Mouse (Mus musculus) heart, adult 8-10 months (tissue): ENCODE measurements around the gene Sugp1. TPM values are rescaled to one million over a fixed set of nuclear protein-coding genes. Genes with fewer than 3 reads are reported as not detected.

Experiments used
- DNase-seq: peaks from one replicate; pipeline ENCODE4 v3.0.0; 2022; ENCODE audit warnings: low spot score
- microRNA-seq: library from miRNA; unstranded; fragments of <30 nt; microRNA quantifications from one replicate; pipeline ENCODE4 v1.2.0, GENCODE M21; 2022
- total RNA-seq, 4 experiments: library from RNA; stranded (reverse); gene quantifications; 2 replicates each; pipeline ENCODE4 v1.2.4; 2022

Sugp1 gene
- total RNA-seq, 4 experiments from 2014 or later, result 17.0 to 21.6 (median 19.1) TPM

GRCm38 (mm10) chr8:70111192-70111795, 68.7 kb downstream of the Sugp1 start:
- no peak for DNase-seq

GRCm38 (mm10) chr8:70112401-70113016, 69.9 kb downstream of the Sugp1 start:
- DNase-seq, result no peak

GRCm38 (mm10) chr8:70114488-70114887, 71.9 kb downstream of the Sugp1 start:
- no peak for DNase-seq

GRCm38 (mm10) chr8:70114892-70115291, 72.3 kb downstream of the Sugp1 start:
- no peak for DNase-seq

- no peak for DNase-seq
Measured at GRCm38 (mm10) chr8:70117611-70118010, 75.0 kb downstream of the Sugp1 start.

GRCm38 (mm10) chr8:70118726-70119700, 76.4 kb downstream of the Sugp1 start:
- no peak for DNase-seq

- DNase-seq, result no peak
Measured at GRCm38 (mm10) chr8:70120667-70121066, 78.1 kb downstream of the Sugp1 start, which contains the start of gene Ncan. TSS of gene Ncan (minus strand) at chr8:70120873.

Small RNAs within 50 kb of the gene (microRNA-seq; reads per million reads assigned to microRNA genes)
- gene Mir7066, result not detected

Other genes with a start within 250 kb of the Sugp1 start
- 1 to 10 TPM; 4.1 to 6.9 (median 4.8) TPM for gene Gmip, start 234.1 kb upstream of the Sugp1 start, total RNA-seq
- gene Lpar2, start 220.4 kb upstream of the Sugp1 start, total RNA-seq, result under 1 TPM in 3 of 4 experiments, not detected in 1; 0.22 to 0.31 (median 0.26) TPM
- under 1 TPM in 2 of 4 experiments, not detected in 2; 0.29 to 1.00 TPM for gene Pbx4, start 210.3 kb upstream of the Sugp1 start, total RNA-seq
- gene Cilp2, start 155.1 kb upstream of the Sugp1 start, total RNA-seq, result 1 to 10 TPM; 1.3 to 3.1 (median 2.4) TPM
- gene Tssk6, start 140.6 kb upstream of the Sugp1 start, total RNA-seq, result under 1 TPM in 1 of 4 experiments, not detected in 3; 0.19 TPM
- gene Ndufa13, start 140.3 kb upstream of the Sugp1 start, total RNA-seq, result 100 to 1,000 TPM; 373 to 528 (median 455) TPM
- 10 to 100 TPM in 3 of 4 experiments, 1 to 10 TPM in 1; 9.5 to 16.7 (median 13.2) TPM for gene Yjefn3, start 140.1 kb upstream of the Sugp1 start, total RNA-seq
- gene Gatad2a, start 46.4 kb upstream of the Sugp1 start, total RNA-seq, result 10 to 100 TPM; 28.0 to 31.2 (median 30.0) TPM
- gene Mau2, start 79 bp upstream of the Sugp1 start, total RNA-seq, result 10 to 100 TPM; 29.6 to 34.3 (median 31.3) TPM
- gene Tm6sf2, start 30.1 kb downstream of the Sugp1 start, total RNA-seq, result under 1 TPM; 0.44 to 0.90 (median 0.72) TPM
- under 1 TPM in 1 of 4 experiments, not detected in 3; 0.06 TPM for gene Hapln4, start 40.6 kb downstream of the Sugp1 start, total RNA-seq
- gene Ncan, start 78.1 kb downstream of the Sugp1 start, total RNA-seq, result under 1 TPM in 1 of 4 experiments, not detected in 3; 0.13 TPM
- gene Nr2c2ap, start 88.5 kb downstream of the Sugp1 start, total RNA-seq, result 1 to 10 TPM; 7.5 to 8.9 (median 8.4) TPM
- 10 to 100 TPM; 16.7 to 22.7 (median 18.8) TPM for gene Rfxank, start 96.3 kb downstream of the Sugp1 start, total RNA-seq
- gene Borcs8, start 96.7 kb downstream of the Sugp1 start, total RNA-seq, result 10 to 100 TPM; 17.9 to 23.3 (median 23.2) TPM
- under 1 TPM in 3 of 4 experiments, not detected in 1; 0.25 to 0.78 (median 0.29) TPM for gene Mef2b, start 96.9 kb downstream of the Sugp1 start, total RNA-seq
- 100 to 1,000 TPM in 3 of 4 experiments, 10 to 100 TPM in 1; 93.6 to 114 (median 106) TPM for gene Tmem161a, start 129.5 kb downstream of the Sugp1 start, total RNA-seq
- 10 to 100 TPM; 43.7 to 67.9 (median 57.0) TPM for gene Slc25a42, start 169.5 kb downstream of the Sugp1 start, total RNA-seq
- 10 to 100 TPM; 39.4 to 47.4 (median 41.7) TPM for gene Sugp2, start 191.4 kb downstream of the Sugp1 start, total RNA-seq
- 1 to 10 TPM; 6.8 to 9.0 (median 7.4) TPM for gene Armc6, start 191.7 kb downstream of the Sugp1 start, total RNA-seq
- gene Homer3, start 240.0 kb downstream of the Sugp1 start, total RNA-seq, result 1 to 10 TPM; 7.8 to 9.1 (median 8.0) TPM